9 mouse cellular contexts compared by ENCODE assay signal in genomic region chr9:37459665-37460042, GRCm38 (mm10). TPM values are rescaled to one million over a fixed set of nuclear protein-coding genes. Genes with fewer than 3 reads are reported as not detected.
A peak's percentile ranks its signal among the peaks of the same experiment; 100 is the strongest.
DNase-seq lines count a peak whose midpoint lies in the region; ATAC-seq and TF ChIP-seq lines count a peak whose summit lies in the region.
"Had no signal": no experiment of that assay in that cellular context is flagged by ENCODE, and none has a peak within 500 bp of the region (broad histone marks: within the 10 kb centered on the region; RNA-seq: fewer than 3 reads in every experiment).

No protein-coding gene starts in this region.

- no peak for DNase-seq in heart, adult 8-10 months (ENCODE audit: low spot score)
- no peak for DNase-seq in forebrain, postnatal 0 days
- no peak for DNase-seq in midbrain, embryonic 10.5 days (ENCODE audit: low spot score)
- no peak for DNase-seq in left cerebral cortex, postnatal 36 days (ENCODE audit: low spot score in 2 of 2)
- DNase-seq in Muller cell, postnatal 12 days (ENCODE audit: inconsistent ontology term), result no peak
- DNase-seq in frontal cortex, postnatal 36 days (ENCODE audit: low spot score in 2 of 2), result no peak

- H3K4me3 ChIP-seq in heart, embryonic 14.5 days (ENCODE audit: control insufficient read depth in 1 of 2, insufficient read depth in 1 of 2, low read depth in 1 of 2, low read length in 2 of 2), result peak overlapping the region; percentile 38 to 56; a peak in 3 of 4 replicates
- H3K4me3 ChIP-seq in bone marrow macrophage, adult 2 months (ENCODE audit: insufficient read depth, low read length), result peak overlapping the region; percentile 41; the same call in 1 of the 2 replicates
- peak overlapping the region; percentile 61 for H3K4me3 ChIP-seq in forebrain, postnatal 0 days (ENCODE audit: low read depth, low read length)
- peak overlapping the region; percentile 59 for H3K4me3 ChIP-seq in midbrain, embryonic 10.5 days

- TF ChIP-seq POLR2A in bone marrow macrophage, adult 2 months (IDR thresholded peaks at IDR 0.05; ENCODE audit: borderline replicate concordance, low read depth, low read length), result no peak

- H3K4me2 ChIP-seq in heart, embryonic 14.5 days (ENCODE audit: low read length), result peak overlapping the region; percentile 98
- peak overlapping the region; percentile 99 for H3K4me2 ChIP-seq in forebrain, postnatal 0 days (ENCODE audit: low read depth)

- H3K36me3 ChIP-seq in heart, embryonic 14.5 days (ENCODE audit: control insufficient read depth, insufficient read depth, low read length), result no peaks in the 10 kb centered on the region
- H3K36me3 ChIP-seq in forebrain, postnatal 0 days (ENCODE audit: insufficient read depth), result no peaks in the 10 kb centered on the region
- no peaks in the 10 kb centered on the region for H3K36me3 ChIP-seq in midbrain, embryonic 10.5 days
- H3K36me3 ChIP-seq: liver, embryonic 15.5 days had no signal

- intact Hi-C loops in left cerebral cortex, postnatal 36 days (cut with DNase I), result loop anchor here (2.0 to 5.0 kb wide), 3 partner anchors 27 to 157 kb away; partner anchors contain the start of gene Robo3

- no peak for TF ChIP-seq CTCF in bone marrow macrophage, adult 2 months (IDR thresholded peaks at IDR 0.05; ENCODE audit: low read depth, low read length)
- no peak for TF ChIP-seq CTCF in forebrain, postnatal 0 days (IDR thresholded peaks at IDR 0.05; ENCODE audit: low read depth)

- no peak for ATAC-seq in heart, embryonic 14.5 days (ENCODE audit: insufficient number of reproducible peaks, insufficient read depth, low FRiP score, low read depth)
- no peak for ATAC-seq in forebrain, postnatal 0 days

- H3K9me3 ChIP-seq in heart, embryonic 14.5 days (ENCODE audit: control insufficient read depth, low read length), result no peaks in the 10 kb centered on the region
- no peaks in the 10 kb centered on the region for H3K9me3 ChIP-seq in forebrain, postnatal 0 days (ENCODE audit: low read length)
- H3K9me3 ChIP-seq in midbrain, embryonic 10.5 days (replicated peaks), result no peaks in the 10 kb centered on the region
- H3K9me3 ChIP-seq: liver, embryonic 15.5 days had no signal

- H3K4me1 ChIP-seq in heart, embryonic 14.5 days (ENCODE audit: control insufficient read depth in 2 of 2, insufficient read depth in 2 of 2, low read length in 2 of 2), result peaks cover 3 to 12% of the 10 kb centered on the region in 2 experiments
- no peaks in the 10 kb centered on the region for H3K4me1 ChIP-seq in bone marrow macrophage, adult 2 months (ENCODE audit: control insufficient read depth, insufficient read depth, low read length)
- H3K4me1 ChIP-seq in forebrain, postnatal 0 days (ENCODE audit: insufficient read depth), result peaks cover 13% of the 10 kb centered on the region; the same call in 1 of the 2 replicates
- H3K4me1 ChIP-seq in midbrain, embryonic 10.5 days, result peaks cover 44% of the 10 kb centered on the region

- H3K27ac ChIP-seq in heart, embryonic 14.5 days (replicated peaks in 1 of 2; ENCODE audit: control insufficient read depth in 1 of 2, insufficient read depth in 1 of 2, low read depth in 2 of 2, low read length in 2 of 2), result no peak overlapping the region
- H3K27ac ChIP-seq in bone marrow macrophage, adult 2 months (ENCODE audit: insufficient read depth, low read depth, low read length), result no peak overlapping the region
- H3K27ac ChIP-seq in forebrain, postnatal 0 days (ENCODE audit: low read depth, low read length), result peak overlapping the region; percentile 85
- peak overlapping the region; percentile 76 for H3K27ac ChIP-seq in midbrain, embryonic 10.5 days (replicated peaks)
- H3K27ac ChIP-seq: liver, embryonic 15.5 days had no signal

- H3K9ac ChIP-seq in heart, embryonic 14.5 days (ENCODE audit: low read length), result peak overlapping the region; percentile 32; the same call in 1 of the 2 replicates
- peak overlapping the region; percentile 88 for H3K9ac ChIP-seq in forebrain, postnatal 0 days
- H3K9ac ChIP-seq: liver, embryonic 15.5 days had no signal

- WGBS in heart, embryonic 14.5 days, result 3% methylated on average over 9 of the region's 9 CpGs
- WGBS in forebrain, postnatal 0 days, result 7% methylated on average over 9 of the region's 9 CpGs
- WGBS in midbrain, embryonic 10.5 days, result under 1% methylated on average over 9 of the region's 9 CpGs

- H3K27me3 ChIP-seq in heart, embryonic 14.5 days (ENCODE audit: control insufficient read depth, insufficient read depth, low read length), result peaks cover 78% of the 10 kb centered on the region
- H3K27me3 ChIP-seq in forebrain, postnatal 0 days (ENCODE audit: insufficient read depth, low read length), result no peaks in the 10 kb centered on the region; the same call in 1 of the 2 replicates
- peaks cover 100% of the 10 kb centered on the region for H3K27me3 ChIP-seq in midbrain, embryonic 10.5 days (ENCODE audit: low read depth, poor library complexity, severe bottlenecking)

RNA-seq across cellular contexts. Expression of gene Robo3, which starts 26.6 kb away (rescaled TPM):
- polyA plus RNA-seq in heart, embryonic 14.5 days (2014; fragmentation: Nextera tagmentation; extraction: Ambion mirVana), result 0.15 and 0.16 TPM in 2 replicates
- total RNA-seq in heart, adult 8-10 months (2022), result not detected
- polyA plus RNA-seq in bone marrow macrophage, adult 2 months (2012; ENCODE audit: insufficient read depth, insufficient read length, missing spikeins), result not detected in 2 replicates
- total RNA-seq in forebrain, postnatal 0 days (2014; rRNA removed), result 1.2 and 1.9 TPM in 2 replicates
- polyA plus RNA-seq in forebrain, postnatal 0 days (2015; fragmentation: Nextera tagmentation; extraction: Ambion mirVana), result 0.48 and 1.5 TPM in 2 replicates
- polyA plus RNA-seq in midbrain, embryonic 10.5 days (2016; fragmentation: Nextera tagmentation; extraction: Ambion mirVana), result 13.1 and 36.6 TPM in 2 replicates
- total RNA-seq in left cerebral cortex, postnatal 36 days (2021), result 10 to 100 TPM; 21.6 to 33.0 TPM

RNA-seq across cellular contexts. Expression of gene Msantd2, which starts 29.5 kb away (rescaled TPM):
- 13.8 and 17.5 TPM in 2 replicates for polyA plus RNA-seq in heart, embryonic 14.5 days (2014; fragmentation: Nextera tagmentation; extraction: Ambion mirVana)
- 1 to 10 TPM; 3.5 to 7.7 (median 5.4) TPM for total RNA-seq in heart, adult 8-10 months (2022)
- 23.5 and 27.3 TPM in 2 replicates for polyA plus RNA-seq in bone marrow macrophage, adult 2 months (2012; ENCODE audit: insufficient read depth, insufficient read length, missing spikeins)
- total RNA-seq in forebrain, postnatal 0 days (2014; rRNA removed), result 43.3 and 122 TPM in 2 replicates
- polyA plus RNA-seq in forebrain, postnatal 0 days (2015; fragmentation: Nextera tagmentation; extraction: Ambion mirVana), result 15.3 and 19.5 TPM in 2 replicates
- 33.0 and 33.6 TPM in 2 replicates for polyA plus RNA-seq in midbrain, embryonic 10.5 days (2016; fragmentation: Nextera tagmentation; extraction: Ambion mirVana)
- total RNA-seq in left cerebral cortex, postnatal 36 days (2021), result 10 to 100 TPM; 18.8 to 26.6 TPM

RNA-seq across cellular contexts. Expression of gene Robo4, which starts 58.0 kb away (rescaled TPM):
- polyA plus RNA-seq in heart, embryonic 14.5 days (2014; fragmentation: Nextera tagmentation; extraction: Ambion mirVana), result 10.4 and 11.3 TPM in 2 replicates
- total RNA-seq in heart, adult 8-10 months (2022), result 10 to 100 TPM; 21.3 to 39.4 (median 32.2) TPM
- 0.12 TPM in 1 of 2 replicates, not detected in the other for polyA plus RNA-seq in bone marrow macrophage, adult 2 months (2012; ENCODE audit: insufficient read depth, insufficient read length, missing spikeins)
- total RNA-seq in forebrain, postnatal 0 days (2014; rRNA removed), result 4.1 and 9.6 TPM in 2 replicates
- 3.1 and 3.3 TPM in 2 replicates for polyA plus RNA-seq in forebrain, postnatal 0 days (2015; fragmentation: Nextera tagmentation; extraction: Ambion mirVana)
- 5.6 and 6.0 TPM in 2 replicates for polyA plus RNA-seq in midbrain, embryonic 10.5 days (2016; fragmentation: Nextera tagmentation; extraction: Ambion mirVana)
- 1 to 10 TPM; 7.6 to 7.8 TPM for total RNA-seq in left cerebral cortex, postnatal 36 days (2021)

Comparison
In these comparisons a context has a peak if more than half of its experiments do, and no peak if none do; other contexts are left out.
1. H3K27ac ChIP-seq: peak in forebrain, postnatal 0 days (single experiment) and midbrain, embryonic 10.5 days (single experiment); none in heart, embryonic 14.5 days (0 of 2) and bone marrow macrophage, adult 2 months (single experiment).
2. Peak in every context shown above with its lines, with median percentiles within 50 percentile points of each other: H3K4me3 ChIP-seq.